Mouse (Mus musculus): ENCODE results near the gene Peg10. TPM values are rescaled to one million over a fixed set of nuclear protein-coding genes. Genes with fewer than 3 reads are reported as not detected.
"Not testable (repeated sequence)": the region's sequence is repeated elsewhere in the genome, so short reads cannot be mapped to it uniquely, and the experiment has no call there.

The Peg10 gene
- total and polyA plus RNA-seq, 3 experiments, result not detected

DNA sequence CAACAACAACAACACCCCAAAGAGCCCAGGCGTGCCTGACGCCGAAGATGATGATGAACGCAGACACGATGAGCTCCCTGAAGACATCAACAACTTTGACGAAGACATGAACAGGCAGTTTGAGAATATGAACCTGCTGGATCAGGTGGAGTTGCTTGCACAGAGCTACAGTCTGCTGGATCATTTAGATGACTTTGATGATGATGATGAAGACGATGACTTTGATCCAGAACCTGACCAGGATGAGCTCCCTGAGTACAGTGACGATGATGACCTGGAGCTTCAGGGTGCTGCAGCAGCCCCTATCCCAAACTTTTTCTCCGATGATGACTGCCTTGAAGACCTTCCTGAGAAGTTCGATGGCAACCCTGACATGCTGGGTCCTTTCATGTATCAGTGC, 7.2 kb downstream of the Peg10 start:
- DNase-seq (ENCODE audit: extremely low read depth), result no peak
- Histone ChIP-seq H3K27me3 (replicated peaks) (no peaks in the 10 kb centered on the region), H3K4me3 (replicated peaks in 1 of 3; ENCODE audit: low read depth in 2 of 3, low read length in 2 of 3, poor library complexity in 1 of 3) (no peak overlapping the region), H3K4me1 (ENCODE audit: control insufficient read depth in 1 of 2, insufficient read depth in 2 of 2) (no peaks in the 10 kb centered on the region), H3K79me2 (replicated peaks; ENCODE audit: control insufficient read depth, extremely low read depth, insufficient read depth, poor library complexity, severe bottlenecking) (no peaks in the 10 kb centered on the region), H3K9ac (ENCODE audit: insufficient read depth, low read depth) (no peak overlapping the region), H3K4me2 (ENCODE audit: insufficient read depth, low read depth, poor library complexity, severe bottlenecking) (no peak overlapping the region), H3K27ac (ENCODE audit: insufficient read depth, low read depth) (no peak overlapping the region), H3K9me3 (replicated peaks; ENCODE audit: low read length) (no peaks in the 10 kb centered on the region), H3K36me3 (replicated peaks in 1 of 2; ENCODE audit: control insufficient read depth in 1 of 2, insufficient read depth in 1 of 2, low read length in 1 of 2) (no peaks in the 10 kb centered on the region)
- dilution Hi-C loops (cut with MboI; ENCODE audit: extremely low pct_ligation_motif_present, extremely low pct_unique_long_range_greater_than_20kb, low sequenced_read_pairs), result no loop called here
- no peak for TF ChIP-seq CHD2 (IDR thresholded peaks at IDR 0.05; ENCODE audit: low read length)
- no peak for TF ChIP-seq MAZ (IDR thresholded peaks at IDR 0.05; ENCODE audit: low read depth, low read length)
- no peak for TF ChIP-seq SIN3A (IDR thresholded peaks at IDR 0.05; ENCODE audit: low read length)
- no peak for TF ChIP-seq MYC (IDR thresholded peaks at IDR 0.05; ENCODE audit: low read depth, low read length)
- no peak for TF ChIP-seq MEF2A (IDR thresholded peaks at IDR 0.05; ENCODE audit: borderline replicate concordance, low read depth, low read length)
- no peak for TF ChIP-seq RCOR1 (conservative IDR thresholded peaks at IDR 0.05; ENCODE audit: low read depth, low read length)
- TF ChIP-seq NELFE (IDR thresholded peaks at IDR 0.05; ENCODE audit: low read depth, low read length), result no peak
- no peak for TF ChIP-seq POLR2A (IDR thresholded peaks at IDR 0.05; ENCODE audit: low read depth, low read length)
- no peak for TF ChIP-seq KAT2A (IDR thresholded peaks at IDR 0.05; ENCODE audit: insufficient replicate concordance, low read length)
- TF ChIP-seq HCFC1 (IDR thresholded peaks at IDR 0.05; ENCODE audit: low read depth, low read length), result no peak
- no peak for TF ChIP-seq BHLHE40 (IDR thresholded peaks at IDR 0.05; ENCODE audit: low read depth, low read length)
- TF ChIP-seq ETS1 (conservative IDR thresholded peaks at IDR 0.05; ENCODE audit: low read depth, low read length), result no peak
- no peak for TF ChIP-seq E2F4 (IDR thresholded peaks at IDR 0.05; ENCODE audit: insufficient replicate concordance, low read depth, low read length)
- in situ Hi-C loops (cut with MboI; ENCODE audit: low pct_ligation_motif_present, low pct_unique_long_range_greater_than_20kb, low sequenced_read_pairs), result no loop called here

DNA sequence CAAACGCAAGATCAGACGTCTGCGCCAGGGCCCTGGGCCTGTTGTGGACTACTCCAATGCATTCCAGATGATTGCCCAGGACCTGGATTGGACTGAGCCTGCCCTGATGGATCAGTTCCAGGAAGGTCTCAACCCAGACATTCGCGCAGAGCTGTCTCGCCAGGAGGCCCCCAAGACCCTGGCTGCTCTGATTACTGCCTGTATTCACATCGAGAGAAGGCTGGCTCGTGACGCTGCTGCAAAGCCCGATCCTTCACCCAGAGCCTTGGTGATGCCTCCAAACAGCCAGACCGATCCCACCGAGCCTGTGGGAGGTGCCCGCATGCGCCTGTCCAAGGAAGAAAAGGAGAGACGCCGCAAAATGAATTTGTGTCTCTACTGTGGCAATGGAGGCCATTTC, 7.8 kb downstream of the Peg10 start:
- no peak overlapping the region for H3K4me2 ChIP-seq (ENCODE audit: insufficient read depth, low read depth, poor library complexity, severe bottlenecking)
- TF ChIP-seq ZNF384 (IDR thresholded peaks at IDR 0.05; ENCODE audit: low read depth, low read length) (no peak), ZMIZ1 (IDR thresholded peaks at IDR 0.05; ENCODE audit: low read depth, low read length) (no peak), CHD2 (IDR thresholded peaks at IDR 0.05; ENCODE audit: low read length) (no peak), TCF12 (IDR thresholded peaks at IDR 0.05; ENCODE audit: low read depth, low read length) (no peak), POLR2A (IDR thresholded peaks at IDR 0.05; ENCODE audit: low read depth, low read length) (no peak), JUN (IDR thresholded peaks at IDR 0.05; ENCODE audit: insufficient read depth, low read depth, low read length) (no peak), EP300 (IDR thresholded peaks at IDR 0.05; ENCODE audit: low read length) (no peak), USF1 (IDR thresholded peaks at IDR 0.05; ENCODE audit: low read depth, low read length) (no peak), BHLHE40 (IDR thresholded peaks at IDR 0.05; ENCODE audit: low read depth, low read length) (no peak), E2F4 (IDR thresholded peaks at IDR 0.05; ENCODE audit: insufficient replicate concordance, low read depth, low read length) (no peak), MAZ (IDR thresholded peaks at IDR 0.05; ENCODE audit: low read depth, low read length) (no peak), KAT2A (IDR thresholded peaks at IDR 0.05; ENCODE audit: insufficient replicate concordance, low read length) (no peak), SMC3 (IDR thresholded peaks at IDR 0.05; ENCODE audit: low read depth, low read length) (no peak), NRF1 (IDR thresholded peaks at IDR 0.05; ENCODE audit: low read depth, low read length) (no peak), NELFE (IDR thresholded peaks at IDR 0.05; ENCODE audit: low read depth, low read length) (no peak)
- no peaks in the 10 kb centered on the region for H3K27me3 ChIP-seq (replicated peaks)
- in situ Hi-C loops (cut with MboI; ENCODE audit: low pct_ligation_motif_present, low pct_unique_long_range_greater_than_20kb, low sequenced_read_pairs) (no loop called here), dilution Hi-C loops (cut with MboI; ENCODE audit: extremely low pct_ligation_motif_present, extremely low pct_unique_long_range_greater_than_20kb, low sequenced_read_pairs) (no loop called here)
- H3K4me3 ChIP-seq (replicated peaks in 1 of 3; ENCODE audit: low read depth in 2 of 3, low read length in 2 of 3, poor library complexity in 1 of 3), result no peak overlapping the region
- H3K27ac ChIP-seq (ENCODE audit: insufficient read depth, low read depth), result no peak overlapping the region
- no peaks in the 10 kb centered on the region for H3K9me3 ChIP-seq (replicated peaks; ENCODE audit: low read length)
- H3K79me2 ChIP-seq (replicated peaks; ENCODE audit: control insufficient read depth, extremely low read depth, insufficient read depth, poor library complexity, severe bottlenecking), result no peaks in the 10 kb centered on the region
- no peak for DNase-seq (ENCODE audit: extremely low read depth)
- H3K9ac ChIP-seq (ENCODE audit: insufficient read depth, low read depth), result no peak overlapping the region
- no peaks in the 10 kb centered on the region for H3K4me1 ChIP-seq (ENCODE audit: control insufficient read depth in 1 of 2, insufficient read depth in 2 of 2)
- H3K36me3 ChIP-seq (replicated peaks in 1 of 2; ENCODE audit: control insufficient read depth in 1 of 2, insufficient read depth in 1 of 2, low read length in 1 of 2), result no peaks in the 10 kb centered on the region

DNA sequence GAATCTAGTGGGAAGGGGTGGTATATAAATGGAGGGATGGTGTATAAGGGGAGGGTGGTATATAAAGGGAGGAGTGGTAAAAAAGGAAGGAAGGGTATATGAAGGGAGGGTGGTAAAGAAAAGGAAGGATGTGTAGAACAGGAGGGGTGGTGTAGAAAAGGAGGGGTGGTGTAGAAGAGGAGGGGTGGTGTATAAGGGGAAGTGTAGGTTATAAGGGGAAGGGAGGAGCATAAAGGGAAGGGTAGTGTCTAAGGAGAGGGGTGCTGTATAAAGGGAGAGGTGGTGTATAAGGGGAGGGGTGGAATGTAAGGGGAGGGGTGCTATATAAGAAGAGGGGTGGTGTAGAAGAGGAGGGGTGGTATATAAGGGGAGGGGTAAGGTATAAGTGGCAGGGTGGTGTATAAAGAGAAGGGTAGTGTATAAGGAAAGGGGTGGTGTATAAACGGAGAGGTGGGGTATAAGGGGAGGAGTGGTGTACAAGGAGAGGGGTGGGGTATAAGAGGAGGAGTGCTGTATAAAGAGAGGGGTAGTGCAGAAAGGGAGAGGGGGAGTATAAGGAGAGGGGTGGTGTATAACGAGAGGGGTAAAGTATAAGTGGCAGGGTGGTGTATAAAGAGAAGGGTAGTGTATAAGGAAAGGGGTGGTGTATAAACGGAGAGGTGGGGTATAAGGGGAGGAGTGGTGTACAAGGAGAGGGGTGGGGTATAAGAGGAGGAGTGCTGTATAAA, 14.5 kb downstream of the Peg10 start:
- H3K36me3 ChIP-seq (replicated peaks in 1 of 2; ENCODE audit: control insufficient read depth in 1 of 2, insufficient read depth in 1 of 2, low read length in 1 of 2); H3K79me2 ChIP-seq (replicated peaks; ENCODE audit: control insufficient read depth, extremely low read depth, insufficient read depth, poor library complexity, severe bottlenecking); DNase-seq (ENCODE audit: extremely low read depth); dilution Hi-C loops (cut with MboI; ENCODE audit: extremely low pct_ligation_motif_present, extremely low pct_unique_long_range_greater_than_20kb, low sequenced_read_pairs); H3K4me1 ChIP-seq (ENCODE audit: control insufficient read depth in 1 of 2, insufficient read depth in 2 of 2); H3K27ac ChIP-seq (ENCODE audit: insufficient read depth, low read depth); H3K4me3 ChIP-seq (replicated peaks in 1 of 3; ENCODE audit: low read depth in 2 of 3, low read length in 2 of 3, poor library complexity in 1 of 3); H3K4me2 ChIP-seq (ENCODE audit: insufficient read depth, low read depth, poor library complexity, severe bottlenecking); H3K27me3 ChIP-seq (replicated peaks); in situ Hi-C loops (cut with MboI; ENCODE audit: low pct_ligation_motif_present, low pct_unique_long_range_greater_than_20kb, low sequenced_read_pairs); H3K9ac ChIP-seq (ENCODE audit: insufficient read depth, low read depth); H3K9me3 ChIP-seq (replicated peaks; ENCODE audit: low read length): not testable (repeated sequence)
